Mouse (Mus musculus) midbrain, embryonic 12.5 days (tissue): ENCODE measurements around the gene Ttll1. TPM values are rescaled to one million over a fixed set of nuclear protein-coding genes. Genes with fewer than 3 reads are reported as not detected.

Experiments
- ATAC-seq: fragments of 200-750 bp; cut with Nextera tagmentation; 2 replicates; pipeline ENCODE4 v1.8.0; 2017; ENCODE audit warnings: low read depth, moderate TSS enrichment, moderate library complexity; ENCODE audit not compliant: low FRiP score
- H3K27ac ChIP-seq: fragments of 300-500 bp; sonication (generic); replicated peaks from 2 replicates; pipeline ENCODE4 v1.5.1; 2016; ENCODE audit warnings: mild to moderate bottlenecking
- H3K27me3 ChIP-seq: fragments of 300-500 bp; sonication (generic); 2 replicates; pipeline ENCODE4 v1.6.1; 2016; ENCODE audit warnings: mild to moderate bottlenecking
- H3K36me3 ChIP-seq: fragments of 300-500 bp; sonication (generic); 2 replicates; pipeline ENCODE4 v1.6.1; 2016
- H3K4me1 ChIP-seq: fragments of 300-500 bp; sonication (generic); 2 replicates; pipeline ENCODE4 v1.6.1; 2016
- H3K4me2 ChIP-seq: fragments of 300-500 bp; sonication (generic); replicated peaks from 2 replicates; pipeline ENCODE4 v1.6.1; 2016; ENCODE audit warnings: mild to moderate bottlenecking, moderate library complexity
- H3K4me3 ChIP-seq: fragments of 300-500 bp; sonication (generic); 2 replicates; pipeline ENCODE4 v1.5.1; 2016; ENCODE audit warnings: mild to moderate bottlenecking
- H3K9ac ChIP-seq: fragments of 300-500 bp; sonication (generic); replicated peaks from 2 replicates; pipeline ENCODE4 v1.6.1; 2016; ENCODE audit warnings: mild to moderate bottlenecking, moderate library complexity
- H3K9me3 ChIP-seq: fragments of 300-500 bp; sonication (generic); 2 replicates; pipeline ENCODE4 v1.6.1; 2016; ENCODE audit warnings: mild to moderate bottlenecking
- WGBS: fragments of 180-500 bp; shearing (Covaris S2); methylation state at CpG from one replicate; pipeline ENCODE4 v1.1.7; 2016; 5-methylcytosine and 5-hydroxymethylcytosine counted together
- microRNA-seq: library from miRNA; unstranded; fragments of <30 nt; microRNA quantifications from one replicate; pipeline ENCODE4, GENCODE M21; 2017
- polyA plus RNA-seq: library from polyadenylated mRNA; unstranded; fragments of >200 nt; fragmentation: Nextera tagmentation; extraction: Ambion mirVana; gene quantifications from 2 replicates; pipeline ENCODE4 v1.2.1, GENCODE M21; 2016

The Ttll1 gene
- polyA plus RNA-seq, 1 experiment from 2014 or later = 63.2 TPM

DNA sequence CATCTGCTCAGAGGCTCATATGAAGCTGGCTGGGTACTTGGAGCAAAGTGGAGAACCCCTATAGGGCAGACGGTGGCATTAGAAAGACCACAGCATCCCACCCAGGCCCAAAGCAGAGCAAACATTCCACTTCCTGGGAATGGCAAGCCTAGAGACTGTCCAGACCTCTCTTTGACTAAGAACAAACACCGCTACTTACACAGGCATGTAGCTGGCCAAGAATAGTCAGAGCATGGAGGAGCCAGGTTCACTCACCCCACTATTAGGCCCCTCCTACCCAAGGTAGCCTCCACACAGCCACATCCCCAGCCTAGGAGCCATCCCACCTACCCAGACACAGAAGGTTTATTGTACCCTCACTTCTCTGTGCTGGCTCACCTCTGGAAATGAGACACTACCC lies 64.8 kb downstream of the Ttll1 start:
- no peak overlapping the region for H3K4me3 ChIP-seq
- H3K9ac ChIP-seq = no peak overlapping the region
- peaks cover 10% of the 10 kb centered on the region for H3K4me1 ChIP-seq
- no peaks in the 10 kb centered on the region for H3K36me3 ChIP-seq
- no peak overlapping the region for H3K27ac ChIP-seq
- H3K4me2 ChIP-seq = no peak overlapping the region
- no peaks in the 10 kb centered on the region for H3K9me3 ChIP-seq
- no peaks in the 10 kb centered on the region for H3K27me3 ChIP-seq
- ATAC-seq = no peak
- WGBS = 87% methylated on average over 2 of the region's 2 CpGs

DNA sequence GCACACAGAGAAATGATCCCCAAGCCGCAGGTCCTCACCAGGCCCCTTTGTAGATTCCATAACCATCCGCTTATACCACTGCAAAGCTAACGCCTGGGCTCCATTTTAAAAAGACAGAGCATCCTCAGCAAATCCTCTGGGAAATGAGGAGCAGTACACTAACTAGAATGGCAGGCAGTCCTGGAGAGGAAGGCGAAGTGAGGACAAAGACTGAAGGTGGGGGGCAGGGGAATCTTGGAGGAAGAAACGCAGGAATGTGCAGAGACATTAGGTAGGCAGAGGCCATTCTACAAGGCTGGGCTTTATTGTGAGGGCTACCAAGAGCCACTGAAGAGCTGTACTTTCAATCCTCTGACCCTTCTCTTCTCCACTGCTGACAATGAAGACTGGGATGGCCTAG lies 65.3 kb downstream of the Ttll1 start:
- no peaks in the 10 kb centered on the region for H3K27me3 ChIP-seq
- H3K4me3 ChIP-seq = no peak overlapping the region
- H3K9me3 ChIP-seq = no peaks in the 10 kb centered on the region
- no peaks in the 10 kb centered on the region for H3K36me3 ChIP-seq
- WGBS = 59% methylated on average over 5 of the region's 5 CpGs
- H3K4me1 ChIP-seq = peaks cover 10% of the 10 kb centered on the region
- ATAC-seq = no peak
- H3K4me2 ChIP-seq = no peak overlapping the region
- H3K9ac ChIP-seq = no peak overlapping the region
- H3K27ac ChIP-seq = no peak overlapping the region

DNA sequence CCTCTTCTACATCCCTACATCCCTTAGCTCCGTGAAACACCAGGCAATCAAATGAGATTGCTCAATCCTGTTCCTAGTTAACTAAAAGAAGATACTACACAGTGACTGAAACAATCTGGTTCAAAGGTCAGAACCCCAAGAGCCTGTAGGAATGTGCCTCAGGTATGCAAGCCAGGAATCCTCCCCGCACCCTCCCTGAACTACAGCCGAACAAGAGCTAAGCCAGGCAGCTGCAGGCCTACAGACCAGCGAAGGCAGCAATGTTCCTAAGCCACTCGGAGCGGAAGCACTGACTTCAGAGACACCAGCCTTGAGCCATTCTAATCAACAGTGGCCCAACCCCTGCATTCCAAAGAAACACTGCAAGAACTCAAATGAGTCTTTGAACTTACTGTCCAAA lies 66.3 kb downstream of the Ttll1 start:
- Histone ChIP-seq H3K9me3 (no peaks in the 10 kb centered on the region), H3K27me3 (no peaks in the 10 kb centered on the region), H3K9ac (no peak overlapping the region), H3K4me1 (peaks cover 10% of the 10 kb centered on the region), H3K4me2 (no peak overlapping the region), H3K4me3 (no peak overlapping the region), H3K36me3 (no peaks in the 10 kb centered on the region), H3K27ac (no peak overlapping the region)
- WGBS = 71% methylated on average over 6 of the region's 6 CpGs
- ATAC-seq = no peak

DNA sequence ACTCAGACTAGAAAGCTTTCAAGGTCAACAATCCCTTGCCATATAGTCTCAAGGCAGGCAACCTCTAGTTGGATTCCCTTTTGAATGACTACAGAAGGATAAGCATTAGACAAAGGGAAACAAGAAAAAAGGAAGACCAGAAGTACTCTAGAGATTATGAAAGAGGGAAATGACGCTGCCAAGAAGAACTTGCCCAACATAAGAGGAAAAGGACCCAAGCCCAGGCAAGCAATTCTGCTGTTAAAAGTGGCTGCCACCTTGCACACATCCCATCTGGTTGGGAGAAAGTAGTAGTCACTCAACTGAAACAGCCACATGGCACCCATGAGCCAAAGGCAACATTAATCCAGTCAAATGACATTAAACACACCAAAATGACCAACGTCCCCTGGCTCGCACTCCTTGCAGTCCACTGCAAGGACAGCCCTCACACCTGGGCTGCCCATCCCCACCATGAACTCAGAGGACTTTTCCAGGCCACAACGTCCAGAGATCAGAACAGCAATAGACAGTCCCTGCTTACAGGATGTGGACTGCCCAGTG lies 68.1 kb downstream of the Ttll1 start:
- no peak overlapping the region for H3K9ac ChIP-seq
- H3K27me3 ChIP-seq = no peaks in the 10 kb centered on the region
- H3K4me3 ChIP-seq = no peak overlapping the region
- H3K4me1 ChIP-seq = peaks cover 8% of the 10 kb centered on the region
- no peaks in the 10 kb centered on the region for H3K9me3 ChIP-seq
- WGBS = 88% methylated on average over 4 of the region's 4 CpGs
- H3K27ac ChIP-seq = no peak overlapping the region
- ATAC-seq = no peak
- H3K4me2 ChIP-seq = no peak overlapping the region
- no peaks in the 10 kb centered on the region for H3K36me3 ChIP-seq

DNA sequence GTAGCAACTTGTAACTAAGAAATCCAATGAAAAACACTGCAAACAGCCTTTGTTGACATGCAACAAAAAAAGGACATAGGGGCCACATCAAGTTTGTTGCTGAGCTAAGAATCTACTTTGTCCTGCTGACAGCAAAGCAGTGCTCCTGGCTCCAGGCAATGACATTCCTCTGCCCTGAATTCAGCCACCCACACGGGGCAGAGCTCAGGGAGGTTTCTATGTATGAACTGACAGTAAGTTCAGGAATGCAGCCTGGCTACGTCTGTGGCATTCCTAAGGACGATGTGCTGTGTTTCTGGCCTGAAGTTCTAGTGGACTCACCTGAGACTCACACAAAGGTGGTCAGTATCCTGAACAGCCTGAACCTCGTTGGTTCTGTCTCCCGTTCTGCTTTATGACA lies 70.0 kb downstream of the Ttll1 start:
- no peak overlapping the region for H3K9ac ChIP-seq
- no peak overlapping the region for H3K27ac ChIP-seq
- H3K36me3 ChIP-seq = no peaks in the 10 kb centered on the region
- 80% methylated on average over 5 of the region's 5 CpGs for WGBS
- H3K4me1 ChIP-seq = peaks cover 7% of the 10 kb centered on the region
- H3K9me3 ChIP-seq = no peaks in the 10 kb centered on the region
- H3K4me3 ChIP-seq = no peak overlapping the region
- no peaks in the 10 kb centered on the region for H3K27me3 ChIP-seq
- H3K4me2 ChIP-seq = no peak overlapping the region
- ATAC-seq = no peak

DNA sequence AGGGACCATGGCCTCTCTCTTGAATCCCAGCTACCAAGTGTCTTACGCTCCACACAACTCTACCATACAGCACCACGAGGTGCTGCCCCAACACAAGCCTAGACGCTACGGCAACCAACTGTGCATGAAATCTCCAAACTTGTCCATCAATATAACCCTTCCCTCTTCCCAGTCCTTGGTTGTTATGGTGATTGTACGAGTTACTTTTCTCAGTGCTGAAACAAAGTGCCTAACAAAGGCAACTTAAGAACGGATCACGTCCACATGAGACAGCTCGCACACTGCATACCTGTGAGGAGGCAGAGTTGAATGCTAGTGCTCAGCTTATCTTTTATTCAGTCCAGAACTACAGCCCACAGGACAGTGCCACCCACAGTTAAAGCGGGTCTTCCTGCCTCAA lies 74.2 kb downstream of the Ttll1 start:
- no peak overlapping the region for H3K4me3 ChIP-seq
- no peaks in the 10 kb centered on the region for H3K27me3 ChIP-seq
- H3K9ac ChIP-seq = no peak overlapping the region
- no peak for ATAC-seq
- H3K9me3 ChIP-seq = no peaks in the 10 kb centered on the region
- H3K27ac ChIP-seq = no peak overlapping the region
- no peak overlapping the region for H3K4me2 ChIP-seq
- H3K4me1 ChIP-seq = 0 out of 2 replicates have a peak, but pooled peaks cover 2% of the 10 kb centered on the region
- H3K36me3 ChIP-seq = no peaks in the 10 kb centered on the region
- 80% methylated on average over 9 of the region's 9 CpGs for WGBS

DNA sequence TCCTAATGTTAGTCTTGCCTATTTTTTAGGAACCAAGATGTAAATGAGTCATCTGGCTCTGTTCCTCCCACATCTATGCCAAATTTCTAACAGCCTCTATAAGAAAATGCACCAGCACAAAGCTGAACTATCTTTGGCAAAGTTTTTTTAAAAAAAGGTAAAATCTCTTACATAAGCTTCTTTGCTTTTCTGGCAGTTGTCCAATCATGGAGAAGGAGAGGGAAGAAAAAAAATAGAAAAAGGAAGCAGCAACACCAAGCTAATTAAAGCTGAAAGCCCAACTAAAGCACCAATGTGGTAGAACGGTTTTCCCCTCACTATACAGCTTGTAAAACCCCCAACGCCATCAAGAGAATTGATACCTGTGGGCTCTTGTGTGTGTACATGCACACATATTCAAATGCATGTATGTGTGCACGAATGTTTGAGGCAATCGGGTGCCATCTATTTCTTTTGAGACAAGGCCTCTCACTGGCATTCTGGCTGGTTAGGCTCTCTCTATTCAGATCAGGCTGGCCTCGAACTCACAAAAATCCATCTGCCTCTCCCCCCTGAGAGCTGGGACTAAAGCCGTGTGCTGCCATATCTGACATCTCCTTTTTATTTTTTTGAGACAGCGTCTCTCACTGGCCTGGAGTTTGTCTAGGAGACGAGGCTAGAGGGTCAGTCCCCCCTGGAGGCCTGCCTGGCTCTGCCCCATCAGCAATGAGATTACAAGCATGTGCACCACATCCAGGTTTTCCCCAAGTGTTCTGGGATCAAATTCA lies 75.2 kb downstream of the Ttll1 start:
- Histone ChIP-seq H3K4me1 (0 out of 2 replicates have a peak, but pooled peaks cover 2% of the 10 kb centered on the region), H3K27me3 (no peaks in the 10 kb centered on the region), H3K36me3 (no peaks in the 10 kb centered on the region), H3K9me3 (no peaks in the 10 kb centered on the region), H3K9ac (no peak overlapping the region), H3K27ac (no peak overlapping the region), H3K4me3 (no peak overlapping the region), H3K4me2 (no peak overlapping the region)
- 85% methylated on average over 8 of the region's 8 CpGs for WGBS
- ATAC-seq = no peak

DNA sequence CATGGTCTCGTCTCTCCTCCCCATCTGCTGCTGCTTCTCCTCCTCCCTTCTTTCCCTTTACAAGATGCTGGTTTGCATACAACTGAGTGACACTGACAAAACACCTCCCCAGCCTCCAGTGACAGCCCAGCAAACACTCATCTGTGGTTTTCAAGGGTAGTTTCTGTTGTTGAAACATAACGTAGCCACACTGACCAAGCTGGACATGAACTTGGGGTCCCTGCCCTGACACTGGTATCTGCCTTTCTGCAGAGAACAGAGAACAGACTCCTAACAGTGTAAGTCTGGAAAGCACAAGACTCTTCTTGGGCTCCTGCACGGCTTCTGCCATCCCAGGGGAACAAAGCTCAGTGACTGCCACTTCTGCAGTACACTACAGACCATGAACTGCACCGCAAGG lies 76.0 kb downstream of the Ttll1 start:
- no peak for ATAC-seq
- H3K9me3 ChIP-seq = no peaks in the 10 kb centered on the region
- H3K9ac ChIP-seq = no peak overlapping the region
- no peak overlapping the region for H3K4me3 ChIP-seq
- no peak overlapping the region for H3K4me2 ChIP-seq
- 0 out of 2 replicates have a peak, but pooled peaks cover 2% of the 10 kb centered on the region for H3K4me1 ChIP-seq
- H3K27me3 ChIP-seq = no peaks in the 10 kb centered on the region
- H3K27ac ChIP-seq = no peak overlapping the region
- 85% methylated on average over 4 of the region's 4 CpGs for WGBS
- H3K36me3 ChIP-seq = no peaks in the 10 kb centered on the region

Small RNA genes within 50 kb of the gene (microRNA-seq; reads per million reads assigned to microRNA genes)
- not detected for gene Gm24575

Other genes starting within 250 kb of the Ttll1 start
- 38.8 and 40.0 TPM in 2 replicates for gene Arfgap3, start 160.6 kb downstream of the Ttll1 start, polyA plus RNA-seq
- gene Pacsin2, start 46.3 kb downstream of the Ttll1 start, polyA plus RNA-seq = 43.1 and 43.6 TPM in 2 replicates
- gene Bik, start 16.0 kb upstream of the Ttll1 start, polyA plus RNA-seq = 1.9 TPM in 2 replicates
- gene Tspo, start 52.7 kb upstream of the Ttll1 start, polyA plus RNA-seq = 13.5 and 22.0 TPM in 2 replicates
- gene Mcat, start 52.9 kb upstream of the Ttll1 start, polyA plus RNA-seq = 40.6 and 45.3 TPM in 2 replicates
- gene Ttll12, start 84.3 kb upstream of the Ttll1 start, polyA plus RNA-seq = 47.1 and 48.9 TPM in 2 replicates
- 24.5 and 30.1 TPM in 2 replicates for gene Scube1, start 214.1 kb upstream of the Ttll1 start, polyA plus RNA-seq